Mouse (Mus musculus): Measurements from ENCODE around the gene Syt12. TPM values are rescaled to one million over a fixed set of nuclear protein-coding genes. Genes with fewer than 3 reads are reported as not detected.

Gene Syt12
- polyA plus RNA-seq, 1 experiment from 2014 or later, result 1.3 TPM

DNA sequence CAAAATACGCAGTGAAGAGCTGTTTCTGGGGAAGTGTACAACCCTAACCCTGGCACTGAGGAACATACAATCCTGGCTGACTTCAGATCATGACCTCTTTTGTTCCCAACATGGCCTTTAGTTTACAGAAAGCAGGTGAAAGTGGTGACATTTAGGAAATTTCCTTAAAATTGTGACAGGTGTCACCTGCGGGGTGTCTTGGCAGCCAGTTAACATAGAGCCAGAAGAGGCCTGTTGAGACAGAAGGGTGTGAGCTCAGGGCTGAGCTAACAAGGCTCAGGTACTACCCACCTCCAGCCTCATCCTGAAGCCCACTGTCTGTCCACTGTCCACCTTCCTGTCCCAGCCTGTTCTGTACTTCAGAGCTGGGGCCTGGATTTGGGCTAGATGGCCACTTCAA, 2.8 kb upstream of the Syt12 start:
- no peak for ATAC-seq
- Histone ChIP-seq H3K36me3 (ENCODE audit: insufficient read depth, low read length) (no peaks in the 10 kb centered on the region), H3K9ac (replicated peaks; ENCODE audit: low read depth) (no peak overlapping the region), H3K4me2 (replicated peaks; ENCODE audit: low read depth, low read length) (no peak overlapping the region), H3K9me3 (ENCODE audit: low read length) (no peaks in the 10 kb centered on the region), H3K27ac (ENCODE audit: low read length) (no peak overlapping the region), H3K4me3 (ENCODE audit: low read depth, low read length) (no peak overlapping the region), H3K4me1 (ENCODE audit: insufficient read depth, low read depth, low read length) (peaks cover 4% of the 10 kb centered on the region; the same call in 1 of the 2 replicates), H3K27me3 (replicated peaks; ENCODE audit: insufficient read depth, low read length) (peaks cover 8% of the 10 kb centered on the region; the same call in 1 of the 2 replicates)
- TF ChIP-seq CTCF (IDR thresholded peaks at IDR 0.05) (no peak), EP300 (IDR thresholded peaks at IDR 0.05) (no peak)
- no peak for DNase-seq (ENCODE audit: low spot score)
- WGBS, result 85% methylated on average over 2 of the region's 2 CpGs

DNA sequence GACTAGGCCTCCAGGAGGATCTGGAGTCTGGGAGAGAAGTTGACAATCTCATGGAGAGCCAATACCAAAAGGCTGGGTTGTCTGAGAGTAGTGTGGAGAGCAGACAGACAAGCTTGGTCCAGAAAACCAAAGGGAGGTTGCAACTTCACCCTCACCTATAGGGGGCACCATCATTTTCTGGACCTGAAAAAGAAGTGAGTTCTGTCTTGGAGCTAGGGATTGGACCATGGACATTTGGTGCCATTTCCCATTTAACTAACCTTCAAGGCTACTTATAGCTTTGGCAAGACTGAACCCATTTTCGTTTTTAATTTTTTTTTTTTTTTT, 906 bp upstream of the Syt12 start:
- peaks cover 4% of the 10 kb centered on the region; the same call in 1 of the 2 replicates for H3K4me1 ChIP-seq (ENCODE audit: insufficient read depth, low read depth, low read length)
- ATAC-seq, result no peak
- TF ChIP-seq CTCF (IDR thresholded peaks at IDR 0.05) (peak; percentile 55), EP300 (IDR thresholded peaks at IDR 0.05) (peak; percentile 7)
- H3K36me3 ChIP-seq (ENCODE audit: insufficient read depth, low read length), result no peaks in the 10 kb centered on the region
- no peak overlapping the region for H3K4me3 ChIP-seq (ENCODE audit: low read depth, low read length)
- no peak overlapping the region; the same call in 1 of the 2 replicates for H3K4me2 ChIP-seq (replicated peaks; ENCODE audit: low read depth, low read length)
- peaks cover 8% of the 10 kb centered on the region; the same call in 1 of the 2 replicates for H3K27me3 ChIP-seq (replicated peaks; ENCODE audit: insufficient read depth, low read length)
- 33% methylated on average over 1 of the region's 1 CpGs for WGBS
- H3K27ac ChIP-seq (ENCODE audit: low read length), result no peak overlapping the region
- H3K9ac ChIP-seq (replicated peaks; ENCODE audit: low read depth), result no peak overlapping the region
- no peak for DNase-seq (ENCODE audit: low spot score)
- no peaks in the 10 kb centered on the region for H3K9me3 ChIP-seq (ENCODE audit: low read length)

DNA sequence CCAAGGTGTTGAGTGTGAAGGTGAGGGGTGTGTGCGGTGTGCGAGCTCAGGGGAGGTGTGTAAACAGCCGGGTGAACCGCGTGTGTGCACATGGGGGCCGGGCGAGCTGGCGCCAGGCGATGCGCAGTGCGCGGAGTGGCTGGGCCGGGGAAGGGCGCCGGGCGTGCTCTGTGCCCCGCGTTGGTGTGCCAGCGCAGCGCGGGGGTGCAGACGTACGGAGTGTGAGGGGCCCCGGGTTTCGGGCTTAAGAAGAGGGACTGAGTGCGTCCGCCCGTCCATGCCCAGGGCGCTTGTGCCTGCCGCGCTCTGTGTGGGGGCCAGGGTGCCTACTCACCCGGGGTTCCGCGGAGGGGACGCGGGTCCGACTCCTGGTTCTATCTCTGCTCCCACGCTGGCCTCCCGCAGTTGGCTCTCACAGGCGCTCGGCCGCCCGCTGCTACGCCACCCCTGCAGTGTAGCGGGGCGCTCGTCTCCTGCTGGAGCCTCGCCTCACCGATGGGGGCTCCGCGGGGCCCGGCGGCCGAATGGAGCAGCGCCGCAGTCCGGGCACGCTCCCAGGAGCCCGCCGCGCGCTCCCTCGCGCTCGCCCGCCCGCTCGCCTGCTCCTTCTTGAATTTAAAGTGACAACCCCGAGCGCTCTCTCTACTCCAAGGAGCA, 518 bp downstream of the Syt12 start:
- H3K4me3 ChIP-seq (ENCODE audit: low read depth, low read length), result peak overlapping the region; percentile 48
- peak; percentile 57 for ATAC-seq
- 0% methylated on average over 43 of the region's 70 CpGs for WGBS

DNA sequence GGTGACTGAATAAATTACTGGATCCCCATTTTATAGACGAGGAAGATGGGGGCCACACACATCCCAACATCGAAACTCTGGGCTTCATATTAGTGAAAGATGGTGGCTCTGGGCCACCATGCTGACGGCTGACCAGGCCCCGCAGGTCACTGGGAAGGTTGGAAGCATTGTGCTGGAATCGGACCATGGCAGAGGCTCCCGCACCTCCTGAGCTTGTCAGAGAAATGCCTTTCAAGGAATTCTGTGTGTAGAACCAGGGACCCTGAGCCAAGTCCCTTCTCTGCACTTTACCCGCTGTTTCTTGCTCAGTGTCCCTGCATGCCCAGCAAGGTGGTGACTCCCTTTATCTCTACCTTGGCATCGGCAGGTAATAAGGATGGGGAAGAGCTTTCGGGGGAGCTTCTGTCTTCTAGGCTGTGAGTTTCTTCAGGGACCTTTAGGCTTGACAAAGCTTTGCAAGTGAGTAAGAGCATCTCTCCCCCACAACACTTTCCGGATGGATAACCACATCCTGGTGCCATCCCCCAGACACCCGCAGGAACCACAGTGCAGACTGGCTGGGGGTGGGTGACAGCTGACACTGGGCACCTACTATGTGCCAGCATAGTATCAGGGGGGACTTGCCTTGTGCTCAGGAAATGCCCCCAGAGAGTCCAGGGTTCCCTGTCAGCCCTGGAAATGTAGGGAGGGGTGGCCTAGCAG, 1.9 kb downstream of the Syt12 start:
- Histone ChIP-seq H3K36me3 (ENCODE audit: insufficient read depth, low read length) (no peaks in the 10 kb centered on the region), H3K9ac (replicated peaks; ENCODE audit: low read depth) (no peak overlapping the region), H3K4me1 (ENCODE audit: insufficient read depth, low read depth, low read length) (peaks cover 4% of the 10 kb centered on the region; the same call in 1 of the 2 replicates), H3K27me3 (replicated peaks; ENCODE audit: insufficient read depth, low read length) (peaks cover 8% of the 10 kb centered on the region; the same call in 1 of the 2 replicates), H3K4me2 (replicated peaks; ENCODE audit: low read depth, low read length) (no peak overlapping the region), H3K9me3 (ENCODE audit: low read length) (no peaks in the 10 kb centered on the region), H3K4me3 (ENCODE audit: low read depth, low read length) (no peak overlapping the region), H3K27ac (ENCODE audit: low read length) (no peak overlapping the region)
- 84% methylated on average over 11 of the region's 11 CpGs for WGBS
- no peak for DNase-seq (ENCODE audit: low spot score)
- TF ChIP-seq EP300 (IDR thresholded peaks at IDR 0.05), result no peak
- TF ChIP-seq CTCF (IDR thresholded peaks at IDR 0.05), result no peak
- no peak for ATAC-seq

More for the DNA sequence above, 518 bp downstream of the Syt12 start:
- peaks cover 4% of the 10 kb centered on the region; the same call in 1 of the 2 replicates for H3K4me1 ChIP-seq (ENCODE audit: insufficient read depth, low read depth, low read length)
- H3K27ac ChIP-seq (ENCODE audit: low read length), result no peak overlapping the region
- DNase-seq (ENCODE audit: low spot score), result peak; percentile 40
- H3K9ac ChIP-seq (replicated peaks; ENCODE audit: low read depth), result peak overlapping the region; percentile 26; the same call in 1 of the 2 replicates
- H3K27me3 ChIP-seq (replicated peaks; ENCODE audit: insufficient read depth, low read length), result peaks cover 8% of the 10 kb centered on the region; the same call in 1 of the 2 replicates
- TF ChIP-seq EP300 (IDR thresholded peaks at IDR 0.05) (no peak), CTCF (IDR thresholded peaks at IDR 0.05) (no peak)
- no peaks in the 10 kb centered on the region for H3K36me3 ChIP-seq (ENCODE audit: insufficient read depth, low read length)
- H3K4me2 ChIP-seq (replicated peaks; ENCODE audit: low read depth, low read length), result peak overlapping the region; percentile 93
- H3K9me3 ChIP-seq (ENCODE audit: low read length), result no peaks in the 10 kb centered on the region

DNA sequence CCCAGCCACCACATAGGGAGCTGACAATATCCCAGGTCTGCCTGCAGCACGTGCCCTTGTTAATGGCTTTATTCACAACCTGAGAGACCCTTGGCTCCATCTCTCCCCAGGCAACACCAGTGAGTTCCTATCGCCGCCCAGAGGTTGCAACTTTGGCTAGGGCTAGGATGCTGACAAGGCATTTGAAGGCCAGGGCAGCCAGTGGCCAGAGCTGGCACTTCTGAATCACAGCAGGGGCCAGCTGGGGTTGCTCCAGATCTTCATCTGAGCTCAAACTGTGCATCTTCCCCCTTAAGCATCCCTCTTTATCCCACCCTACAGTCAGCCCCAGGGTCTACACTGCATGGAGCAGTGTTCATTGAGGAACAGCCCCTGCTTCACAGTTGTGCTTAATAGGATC, 2.5 kb downstream of the Syt12 start:
- WGBS, result 61% methylated on average over 3 of the region's 3 CpGs
- Histone ChIP-seq H3K27me3 (replicated peaks; ENCODE audit: insufficient read depth, low read length) (peaks cover 8% of the 10 kb centered on the region; the same call in 1 of the 2 replicates), H3K9ac (replicated peaks; ENCODE audit: low read depth) (no peak overlapping the region), H3K9me3 (ENCODE audit: low read length) (no peaks in the 10 kb centered on the region), H3K27ac (ENCODE audit: low read length) (no peak overlapping the region), H3K4me3 (ENCODE audit: low read depth, low read length) (no peak overlapping the region), H3K36me3 (ENCODE audit: insufficient read depth, low read length) (no peaks in the 10 kb centered on the region), H3K4me1 (ENCODE audit: insufficient read depth, low read depth, low read length) (peaks cover 4% of the 10 kb centered on the region; the same call in 1 of the 2 replicates), H3K4me2 (replicated peaks; ENCODE audit: low read depth, low read length) (no peak overlapping the region)
- DNase-seq (ENCODE audit: low spot score), result no peak
- no peak for TF ChIP-seq CTCF (IDR thresholded peaks at IDR 0.05)
- TF ChIP-seq EP300 (IDR thresholded peaks at IDR 0.05), result no peak
- no peak for ATAC-seq

DNA sequence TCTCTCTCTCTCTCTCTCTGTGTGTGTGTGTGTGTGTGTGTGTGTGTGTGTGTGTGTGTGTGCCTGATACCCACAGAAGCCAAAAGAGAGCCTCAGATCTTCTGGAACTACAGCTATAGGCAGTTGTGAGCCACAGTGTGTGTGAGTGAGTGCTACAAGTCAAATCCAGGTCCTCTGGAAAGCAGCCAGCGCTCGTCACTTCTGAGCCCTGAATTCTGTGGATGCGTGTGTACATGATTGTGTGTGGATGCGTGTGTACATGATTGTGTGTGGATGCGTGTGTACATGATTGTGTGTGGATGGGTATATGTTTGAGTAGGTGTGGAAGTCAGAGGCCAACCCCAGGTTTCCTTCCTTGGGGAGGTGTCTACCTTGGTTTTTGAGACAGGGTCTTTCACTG, 3.7 kb downstream of the Syt12 start:
- WGBS, result 81% methylated on average over 5 of the region's 5 CpGs
- no peak overlapping the region for H3K4me3 ChIP-seq (ENCODE audit: low read depth, low read length)
- H3K4me1 ChIP-seq (ENCODE audit: insufficient read depth, low read depth, low read length), result peaks cover 4% of the 10 kb centered on the region; the same call in 1 of the 2 replicates
- H3K27me3 ChIP-seq (replicated peaks; ENCODE audit: insufficient read depth, low read length), result peaks cover 8% of the 10 kb centered on the region; the same call in 1 of the 2 replicates
- H3K9me3 ChIP-seq (ENCODE audit: low read length), result no peaks in the 10 kb centered on the region
- H3K4me2 ChIP-seq (replicated peaks; ENCODE audit: low read depth, low read length), result no peak overlapping the region
- ATAC-seq, result no peak
- no peaks in the 10 kb centered on the region for H3K36me3 ChIP-seq (ENCODE audit: insufficient read depth, low read length)
- no peak for TF ChIP-seq CTCF (IDR thresholded peaks at IDR 0.05)
- no peak for TF ChIP-seq EP300 (IDR thresholded peaks at IDR 0.05)
- DNase-seq (ENCODE audit: low spot score), result no peak
- no peak overlapping the region for H3K9ac ChIP-seq (replicated peaks; ENCODE audit: low read depth)
- H3K27ac ChIP-seq (ENCODE audit: low read length), result no peak overlapping the region
